Mouse (Mus musculus) neural tube, embryonic 10.5 days (tissue): ENCODE data around the gene Atg4b.
A peak's percentile ranks its signal among the peaks of the same experiment; 100 is the strongest.
"Not testable (repeated sequence)": the region's sequence is repeated elsewhere in the genome, so short reads cannot be mapped to it uniquely, and the experiment has no call there.

ENCODE experiments used
- DNase-seq: peaks from one replicate; pipeline ENCODE4 v3.0.0-alpha.2; 2017; ENCODE audit warnings: low spot score; ENCODE audit errors: extremely low spot score

The Atg4b gene

DNA sequence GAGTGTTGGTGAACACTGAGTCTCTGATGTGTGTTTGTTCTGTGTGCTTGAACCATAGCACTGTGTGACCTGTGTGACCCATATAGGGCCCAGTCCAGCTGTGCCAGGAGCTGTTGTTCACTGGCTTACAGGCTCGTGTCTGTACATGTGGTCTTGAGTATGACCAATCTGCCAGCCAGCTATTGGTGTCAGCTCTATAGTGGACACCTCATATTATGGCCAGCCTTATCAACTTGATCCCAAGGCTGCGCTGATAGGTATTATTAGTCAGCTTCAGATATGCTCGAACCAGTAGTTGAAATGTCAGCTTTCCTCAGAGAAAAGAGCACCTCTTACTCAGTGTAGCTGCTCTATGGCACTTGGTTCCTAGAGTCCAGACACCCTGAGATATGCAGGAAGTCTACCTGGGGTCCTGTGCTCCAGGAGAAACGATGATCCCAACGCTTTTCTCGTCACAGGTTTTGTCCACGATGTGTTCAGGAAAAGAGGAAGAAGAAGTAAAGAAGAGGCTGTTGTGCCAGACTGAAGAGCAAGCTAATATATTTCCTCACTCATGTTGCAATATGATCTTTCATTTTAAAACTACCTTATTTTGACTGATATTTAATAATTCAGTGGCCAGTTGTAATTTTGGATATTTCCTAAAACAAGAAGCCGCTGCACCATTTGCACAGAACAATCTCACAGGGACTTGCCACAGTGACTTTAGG lies 66.7 kb downstream of the Atg4b start:
- DNase-seq, result no peak

- DNase-seq, result no peak
Observed at GRCm38 (mm10) chr1:93818722-93819121, 67.4 kb downstream of the Atg4b start.

GRCm38 (mm10) chr1:93823796-93824495 lies 72.6 kb downstream of the Atg4b start:
- no peak for DNase-seq

GRCm38 (mm10) chr1:93824609-93825008 lies 73.3 kb downstream of the Atg4b start, which contains the start of gene D2hgdh:
D2hgdh (plus strand) TSS chr1:93824909.
- DNase-seq, result no peak

DNA sequence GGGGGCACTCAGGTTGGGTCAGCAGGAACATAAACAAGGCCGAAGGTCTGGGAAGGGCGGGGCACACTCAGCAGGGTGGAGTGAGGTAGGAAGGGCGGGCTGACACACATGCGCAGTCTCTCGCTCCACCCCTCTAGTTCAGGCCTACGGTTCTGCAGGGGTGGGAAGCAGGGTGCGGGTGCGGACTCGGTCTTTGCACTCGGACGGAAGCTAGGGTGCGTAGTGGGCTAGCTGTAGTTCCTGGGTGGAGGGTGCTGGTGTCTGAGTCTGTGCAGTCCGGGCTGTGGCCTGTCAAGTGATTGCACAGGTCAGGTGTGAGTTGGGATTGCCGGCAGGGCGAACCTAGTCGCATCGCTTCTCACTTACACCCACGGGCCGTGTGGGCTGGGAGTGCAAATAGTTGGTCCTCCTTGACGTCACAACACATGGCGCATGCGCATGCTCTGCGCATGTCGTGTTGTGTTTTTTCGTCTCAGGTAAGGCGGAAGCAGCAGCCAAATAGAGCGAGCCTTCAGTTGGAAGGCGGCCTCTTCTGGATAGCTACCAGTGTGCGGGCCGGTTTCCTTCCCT lies 73.9 kb downstream of the Atg4b start:
- DNase-seq, result peak; percentile 92

- peak; percentile 24 for DNase-seq
Observed at GRCm38 (mm10) chr1:93825771-93826539, 74.7 kb downstream of the Atg4b start.

DNA sequence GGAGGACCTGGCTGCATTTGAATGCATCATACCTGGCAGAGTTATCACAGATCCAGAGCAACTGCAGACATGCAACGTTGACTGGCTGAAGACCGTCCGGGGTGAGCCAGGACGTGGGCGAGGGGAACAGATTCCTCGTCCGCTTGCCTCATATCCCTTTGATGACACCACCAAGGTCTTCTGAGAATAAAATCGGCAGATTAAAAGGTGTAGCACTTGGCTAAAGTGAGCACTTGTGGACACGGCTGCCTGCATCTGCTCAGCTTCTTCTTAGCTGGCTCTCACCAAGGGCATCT lies 75.2 kb downstream of the Atg4b start:
- no peak for DNase-seq

- DNase-seq, result not testable (repeated sequence)
Observed at GRCm38 (mm10) chr1:93832754-93833360, 81.6 kb downstream of the Atg4b start.

DNA sequence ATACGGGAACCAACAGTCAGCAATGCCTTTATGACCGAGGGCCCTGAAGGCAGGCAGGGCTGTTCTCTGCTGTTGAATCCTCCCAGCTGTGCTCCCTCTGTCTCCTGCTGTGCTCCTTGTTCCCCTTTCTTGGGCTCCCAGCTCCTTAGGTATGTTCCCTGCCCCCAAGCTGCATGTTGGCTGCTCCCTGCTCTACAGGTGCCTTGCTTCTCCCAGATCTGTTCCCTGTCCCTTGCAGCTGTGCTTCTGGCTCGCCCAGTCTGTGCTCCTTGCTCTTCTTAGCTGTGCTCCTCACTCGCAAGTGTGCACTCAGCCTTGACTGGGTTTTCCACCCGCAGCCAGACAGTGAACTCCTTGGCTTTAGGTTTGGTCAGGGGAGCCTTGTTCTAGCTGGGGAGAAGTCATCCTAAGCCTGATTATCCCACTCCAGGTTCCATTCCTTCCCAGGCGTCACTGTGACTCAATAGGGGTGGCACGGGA lies 83.4 kb downstream of the Atg4b start:
- DNase-seq, result no peak

DNA sequence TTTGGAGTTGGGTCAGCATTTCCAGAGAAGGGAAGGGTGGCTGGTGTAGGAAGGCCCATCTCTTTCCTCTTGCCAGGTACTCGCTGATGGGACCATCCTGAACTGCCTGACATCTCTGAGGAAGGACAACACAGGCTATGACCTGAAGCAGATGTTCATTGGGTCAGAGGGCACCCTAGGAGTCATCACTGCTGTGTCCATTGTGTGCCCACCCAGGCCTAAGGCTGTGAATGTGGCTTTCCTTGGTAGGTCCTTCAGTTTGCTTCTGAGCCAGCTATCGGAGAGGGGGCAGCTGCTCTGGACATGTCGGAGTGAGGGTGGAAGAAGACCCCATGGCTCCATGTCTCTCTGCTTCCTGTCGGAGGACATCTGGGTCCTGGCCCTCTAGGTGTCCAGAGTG lies 83.9 kb downstream of the Atg4b start:
- DNase-seq, result no peak

GRCm38 (mm10) chr1:93835876-93836531 lies 84.7 kb downstream of the Atg4b start:
- no peak for DNase-seq

GRCm38 (mm10) chr1:93836532-93836913 lies 85.2 kb downstream of the Atg4b start:
- no peak for DNase-seq

DNA sequence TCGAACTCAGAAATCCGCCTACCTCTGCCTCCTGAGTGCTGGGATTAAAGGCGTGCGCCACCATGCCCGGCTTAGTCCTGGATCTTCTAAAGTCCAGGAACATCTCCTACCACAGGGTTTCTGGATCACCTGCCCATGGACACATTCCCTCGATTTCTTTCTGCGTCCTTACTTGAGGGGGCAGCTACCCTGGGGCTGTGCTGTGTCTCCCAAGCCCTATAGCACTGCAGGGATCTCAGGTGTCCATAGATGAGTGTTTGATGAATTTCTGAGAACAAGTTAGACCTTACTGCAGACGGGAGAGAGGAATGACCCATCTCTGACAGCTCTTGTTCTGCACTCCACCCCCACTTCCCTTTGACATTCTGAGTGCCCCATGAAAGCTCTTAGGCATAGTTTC lies 86.0 kb downstream of the Atg4b start:
- DNase-seq, result no peak

DNA sequence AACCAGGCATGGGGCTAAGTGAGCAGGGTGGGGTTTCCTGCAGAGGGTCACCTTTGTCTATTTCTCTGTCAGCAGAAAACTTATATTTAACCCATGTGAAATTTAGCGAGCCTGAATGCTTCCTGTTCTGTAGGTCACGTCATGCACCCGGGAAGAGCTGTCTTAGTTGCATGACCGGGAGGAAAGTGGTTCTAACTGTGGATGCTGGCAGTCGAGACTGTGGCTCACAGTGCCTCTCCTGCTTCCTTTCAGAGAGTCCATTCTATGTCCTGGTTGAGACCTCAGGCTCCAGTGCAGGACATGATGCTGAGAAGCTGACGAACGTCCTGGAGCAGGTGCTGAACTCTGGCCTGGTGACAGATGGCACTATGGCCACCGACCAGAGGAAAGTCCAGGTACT lies 87.3 kb downstream of the Atg4b start:
- not testable (repeated sequence) for DNase-seq
